Mouse (Mus musculus) embryonic facial prominence, embryonic 14.5 days (tissue): ENCODE measurements around the gene Rflnb. TPM values are rescaled to one million over a fixed set of nuclear protein-coding genes. Genes with fewer than 3 reads are reported as not detected.
"Not testable (repeated sequence)": the region's sequence is repeated elsewhere in the genome, so short reads cannot be mapped to it uniquely, and the experiment has no call there.

Source experiments
- ATAC-seq: fragments of 200-750 bp; cut with Nextera tagmentation; 2 replicates; pipeline ENCODE4 v1.8.0; 2017; ENCODE audit warnings: low read depth, moderate number of reproducible peaks, moderate TSS enrichment
- DNase-seq: peaks from one replicate; pipeline ENCODE4 v3.0.0-alpha.2; 2015; ENCODE audit warnings: low spot score
- H3K27ac ChIP-seq: fragments of 300-500 bp; sonication (generic); replicated peaks from 2 replicates; pipeline ENCODE4 v1.5.1; 2014; ENCODE audit warnings: low read depth, mild to moderate bottlenecking, low read length, moderate library complexity
- H3K27me3 ChIP-seq: fragments of 300-500 bp; sonication (generic); replicated peaks from 2 replicates; pipeline ENCODE4 v1.6.1; 2014; ENCODE audit warnings: low read length; ENCODE audit not compliant: control insufficient read depth, insufficient read depth
- H3K36me3 ChIP-seq: fragments of 300-500 bp; sonication (generic); 2 replicates; pipeline ENCODE4 v1.6.1; 2014; ENCODE audit warnings: low read length, mixed read lengths; ENCODE audit not compliant: control insufficient read depth, insufficient read depth
- H3K4me1 ChIP-seq: fragments of 300-500 bp; sonication (generic); 2 replicates; pipeline ENCODE4 v1.6.1; 2014; ENCODE audit warnings: antibody characterized with exemption, low read length; ENCODE audit not compliant: control insufficient read depth, insufficient read depth
- H3K4me2 ChIP-seq: fragments of 300-500 bp; sonication (generic); 2 replicates; pipeline ENCODE4 v1.6.1; 2014; ENCODE audit warnings: low read depth, mild to moderate bottlenecking, low read length, moderate library complexity, mixed read lengths
- H3K4me3 ChIP-seq: fragments of 300-500 bp; sonication (generic); 2 replicates; pipeline ENCODE4 v1.5.1; 2014; ENCODE audit warnings: low read depth, mild to moderate bottlenecking, low read length
- H3K9ac ChIP-seq: fragments of 300-500 bp; sonication (generic); 2 replicates; pipeline ENCODE4 v1.6.1; 2014; ENCODE audit warnings: low read depth, mild to moderate bottlenecking, low read length, moderate library complexity, mixed read lengths
- H3K9me3 ChIP-seq: fragments of 300-500 bp; sonication (generic); 2 replicates; pipeline ENCODE4 v1.6.1; 2016; ENCODE audit warnings: low read length; ENCODE audit not compliant: control insufficient read depth
- WGBS: fragments of 180-500 bp; shearing (Covaris S2); extraction: QIAGEN DNeasy Blood & Tissue Kit; methylation state at CpG from one replicate; pipeline ENCODE4 v1.1.7; 2014; 5-methylcytosine and 5-hydroxymethylcytosine counted together
- polyA plus RNA-seq: library from polyadenylated mRNA; unstranded; fragments of >200 nt; fragmentation: Nextera tagmentation; extraction: Ambion mirVana; gene quantifications from 2 replicates; pipeline ENCODE4 v1.2.1, GENCODE M21; 2014

The Rflnb gene
- polyA plus RNA-seq, 1 experiment from 2014 or later = 45.6 TPM

DNA sequence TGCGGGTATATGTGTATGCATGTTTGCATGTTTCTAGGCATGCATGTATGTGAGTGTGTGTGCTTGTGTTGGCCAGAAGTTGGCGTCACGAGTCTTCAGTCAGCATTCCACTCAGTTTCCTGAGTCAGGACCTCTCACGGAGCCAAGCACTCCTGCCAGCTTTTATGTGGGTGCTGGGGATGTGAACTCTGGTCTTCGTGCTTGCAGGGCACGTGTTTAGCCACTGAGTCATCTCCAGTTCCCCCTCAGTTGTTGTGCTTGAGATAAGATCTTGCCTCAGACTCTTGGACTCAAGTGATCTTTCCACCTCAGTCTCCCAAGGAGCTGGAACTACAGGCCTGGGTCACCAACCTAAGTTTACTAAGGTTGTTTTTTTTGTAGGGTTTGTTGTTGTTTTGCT lies 18.5 kb downstream of the Rflnb start:
- H3K4me3 ChIP-seq = no peak overlapping the region
- no peaks in the 10 kb centered on the region for H3K27me3 ChIP-seq
- no peak for ATAC-seq
- H3K9me3 ChIP-seq = no peaks in the 10 kb centered on the region
- H3K27ac ChIP-seq = no peak overlapping the region
- DNase-seq = no peak
- H3K9ac ChIP-seq = no peak overlapping the region
- no peaks in the 10 kb centered on the region for H3K36me3 ChIP-seq
- H3K4me1 ChIP-seq = no peaks in the 10 kb centered on the region
- WGBS = 77% methylated on average over 6 of the region's 6 CpGs
- H3K4me2 ChIP-seq = no peak overlapping the region

DNA sequence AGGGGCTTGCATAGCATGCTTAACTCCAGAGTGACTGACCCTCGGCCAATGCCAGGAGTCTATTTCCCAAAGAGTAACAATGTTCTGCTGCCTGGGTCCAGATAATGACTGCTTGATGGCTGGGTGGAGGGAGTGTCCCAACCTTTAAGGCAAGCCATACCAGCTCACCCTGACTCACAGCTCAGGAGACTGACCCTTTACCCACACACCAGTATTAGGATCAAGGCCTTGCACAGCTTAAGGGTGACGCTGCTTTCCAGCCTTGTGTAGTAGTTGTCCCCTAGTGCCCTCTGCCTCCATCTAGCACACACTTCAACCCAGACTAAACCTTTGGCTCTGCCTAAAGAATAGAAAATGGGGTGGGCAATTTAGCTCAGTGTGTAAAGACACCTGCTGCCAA lies 19.4 kb downstream of the Rflnb start:
- Histone ChIP-seq H3K4me1 (no peaks in the 10 kb centered on the region), H3K27me3 (no peaks in the 10 kb centered on the region), H3K9me3 (no peaks in the 10 kb centered on the region), H3K27ac (no peak overlapping the region), H3K9ac (no peak overlapping the region), H3K36me3 (no peaks in the 10 kb centered on the region), H3K4me3 (no peak overlapping the region), H3K4me2 (no peak overlapping the region)
- WGBS = 83% methylated on average over 2 of the region's 2 CpGs
- ATAC-seq = no peak
- DNase-seq = no peak

DNA sequence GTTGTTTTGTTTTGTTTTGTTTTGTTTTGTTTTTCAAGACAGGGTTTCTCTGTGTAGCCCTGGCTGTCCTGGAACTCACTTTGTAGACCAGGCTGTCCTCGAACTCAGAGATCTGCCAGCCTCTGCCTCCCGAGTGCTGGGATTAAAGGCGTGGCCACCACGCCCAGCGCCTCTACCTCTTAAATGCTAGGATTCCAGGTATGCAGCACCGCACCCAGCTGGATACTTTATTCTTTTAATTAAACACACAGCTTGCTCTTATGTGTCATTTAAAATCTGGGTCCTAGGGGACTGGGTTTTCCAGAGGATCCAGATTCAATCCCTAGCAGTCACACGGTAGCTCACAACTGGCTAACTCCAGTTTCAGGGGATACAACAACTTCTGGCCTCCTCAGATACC lies 23.3 kb downstream of the Rflnb start:
- ATAC-seq, H3K9ac ChIP-seq, H3K4me1 ChIP-seq, H3K27ac ChIP-seq, H3K36me3 ChIP-seq, H3K4me2 ChIP-seq, DNase-seq, H3K27me3 ChIP-seq, H3K4me3 ChIP-seq, H3K9me3 ChIP-seq: not testable (repeated sequence)
- 90% methylated on average over 7 of the region's 7 CpGs for WGBS

DNA sequence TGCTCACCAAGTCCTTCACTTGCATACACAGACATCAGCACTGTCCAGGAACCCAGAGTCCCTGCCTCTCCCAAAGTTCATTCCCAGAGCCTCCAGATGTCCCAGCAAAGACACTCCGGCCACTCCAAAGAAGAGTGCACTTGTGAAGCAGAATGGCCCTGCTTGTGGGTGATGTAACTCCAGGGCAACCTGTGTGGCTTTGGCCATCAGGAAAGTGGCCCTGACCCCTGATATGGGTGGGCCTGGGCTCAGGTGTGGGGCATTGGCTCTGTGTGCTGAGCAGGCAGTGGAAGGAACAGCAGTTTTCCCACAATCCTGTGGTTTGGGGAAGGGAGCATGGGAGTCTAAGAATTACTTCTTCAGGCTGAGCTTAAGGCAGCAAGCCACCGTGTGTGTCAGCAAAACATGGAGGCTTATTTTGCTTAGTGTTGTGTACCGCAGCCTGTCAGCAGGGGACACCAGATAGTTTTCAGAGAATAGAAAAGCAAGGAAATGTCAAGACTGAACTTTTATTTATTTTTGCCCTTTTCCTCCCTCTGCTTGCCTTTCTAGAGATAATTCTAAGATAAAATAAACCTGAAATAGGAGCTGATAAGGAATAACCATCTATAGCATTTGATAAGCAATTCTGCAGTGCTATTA lies 26.2 kb downstream of the Rflnb start:
- H3K4me2 ChIP-seq = no peak overlapping the region
- H3K4me1 ChIP-seq = 0 out of 2 replicates have a peak, but pooled peaks cover 4% of the 10 kb centered on the region
- 44% methylated on average over 3 of the region's 3 CpGs for WGBS
- no peak overlapping the region for H3K9ac ChIP-seq
- no peaks in the 10 kb centered on the region for H3K36me3 ChIP-seq
- no peak overlapping the region for H3K4me3 ChIP-seq
- no peaks in the 10 kb centered on the region; the same call in 1 of the 2 replicates for H3K27me3 ChIP-seq
- H3K9me3 ChIP-seq = no peaks in the 10 kb centered on the region
- ATAC-seq (no peak), DNase-seq (peak; percentile 32)
- no peak overlapping the region for H3K27ac ChIP-seq

DNA sequence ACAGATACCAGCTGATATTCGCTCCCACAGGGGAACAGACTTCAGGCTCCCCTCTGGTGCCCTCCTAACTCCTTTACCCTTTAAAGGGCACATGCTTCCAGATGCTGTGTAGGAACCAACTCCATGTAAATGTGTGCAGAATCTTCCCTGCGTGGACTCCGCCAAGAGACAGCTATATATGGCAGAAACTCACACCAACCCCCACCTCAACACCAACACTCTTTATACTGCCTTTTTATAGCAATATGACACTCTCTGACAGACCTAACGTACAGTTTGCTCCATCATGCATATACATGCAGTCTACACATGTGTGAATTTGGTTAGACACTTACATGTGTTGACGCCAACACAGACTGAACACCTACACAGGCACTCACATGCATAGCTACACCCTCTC lies 26.9 kb downstream of the Rflnb start:
- Histone ChIP-seq H3K27me3 (no peaks in the 10 kb centered on the region; the same call in 1 of the 2 replicates), H3K4me1 (0 out of 2 replicates have a peak, but pooled peaks cover 4% of the 10 kb centered on the region), H3K9ac (no peak overlapping the region), H3K4me3 (no peak overlapping the region), H3K9me3 (no peaks in the 10 kb centered on the region), H3K27ac (no peak overlapping the region), H3K4me2 (no peak overlapping the region), H3K36me3 (no peaks in the 10 kb centered on the region)
- ATAC-seq = no peak
- WGBS = 78% methylated on average over 5 of the region's 5 CpGs
- DNase-seq = no peak

DNA sequence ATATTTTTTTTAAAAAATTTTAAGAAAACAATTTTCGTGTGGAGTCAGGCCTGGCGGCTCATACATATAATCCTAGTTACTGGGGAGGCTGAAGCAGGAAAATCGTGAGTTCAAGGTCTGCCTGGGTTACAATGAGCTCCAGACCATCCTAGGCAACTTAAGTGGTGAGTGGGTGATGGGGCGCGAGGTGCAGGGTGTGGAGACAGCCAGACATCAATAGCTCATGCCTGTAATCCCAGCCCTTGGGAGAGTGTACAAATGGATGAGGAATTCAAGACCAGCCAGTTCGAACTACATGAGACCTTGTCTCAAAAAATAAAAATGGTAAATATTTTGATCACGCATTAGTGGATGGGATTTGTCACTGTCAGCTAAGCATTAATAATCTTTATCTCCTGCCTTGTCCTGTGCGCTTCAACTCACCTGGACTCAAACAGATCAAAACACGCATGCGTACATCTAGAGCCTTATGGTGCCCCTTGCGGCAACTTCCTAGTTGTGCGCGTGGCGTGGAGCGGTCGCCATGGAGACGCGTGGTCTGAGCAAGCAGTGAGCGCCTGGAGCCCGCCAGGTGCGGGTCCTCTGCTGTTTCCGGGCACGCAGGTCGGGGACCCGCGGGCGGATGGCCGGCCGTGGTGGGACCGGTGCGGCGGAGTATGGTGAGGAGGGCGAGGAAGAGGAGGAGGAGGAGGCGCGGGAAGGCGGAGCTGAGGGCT lies 28.0 kb downstream of the Rflnb start, which contains the start of gene 1700016K19Rik:
Gene 1700016K19Rik, plus strand, starts transcription at position 473 of the 716 bp plus-strand sequence.
- Histone ChIP-seq H3K9me3 (no peaks in the 10 kb centered on the region), H3K9ac (peak within 1 kb of the TSS; percentile 61), H3K27ac (no peak within 1 kb of the TSS), H3K4me3 (peak within 1 kb of the TSS; percentile 50), H3K4me1 (0 out of 2 replicates have a peak, but pooled peaks cover 4% of the 10 kb centered on the region), H3K4me2 (peak within 1 kb of the TSS; percentile 79), H3K27me3 (no peaks in the 10 kb centered on the region; the same call in 1 of the 2 replicates), H3K36me3 (no peaks in the 10 kb centered on the region)
- DNase-seq = peak; percentile 89
- peak; percentile 90 for ATAC-seq
- WGBS = 11% methylated on average over 34 of the region's 36 CpGs

DNA sequence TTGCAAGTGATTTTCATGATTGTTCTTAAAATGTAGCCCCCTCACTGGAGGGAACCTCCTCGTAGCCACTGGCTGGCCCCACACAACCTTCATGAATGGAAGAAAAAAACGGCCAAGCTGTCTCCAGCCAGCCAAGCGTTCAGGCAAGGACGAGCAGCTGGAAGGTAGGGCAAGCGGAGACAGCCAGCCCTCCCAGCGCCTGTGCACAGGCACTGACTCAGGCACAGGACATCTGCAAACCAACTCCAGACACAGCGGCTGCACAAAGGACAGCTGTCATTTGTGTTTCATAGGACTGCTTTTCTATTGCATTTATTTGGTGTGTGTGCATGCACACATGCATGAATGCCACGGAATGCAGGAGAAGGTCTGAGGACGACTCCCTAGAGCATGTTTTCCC lies 33.2 kb downstream of the Rflnb start:
- no peaks in the 10 kb centered on the region for H3K27me3 ChIP-seq

DNA sequence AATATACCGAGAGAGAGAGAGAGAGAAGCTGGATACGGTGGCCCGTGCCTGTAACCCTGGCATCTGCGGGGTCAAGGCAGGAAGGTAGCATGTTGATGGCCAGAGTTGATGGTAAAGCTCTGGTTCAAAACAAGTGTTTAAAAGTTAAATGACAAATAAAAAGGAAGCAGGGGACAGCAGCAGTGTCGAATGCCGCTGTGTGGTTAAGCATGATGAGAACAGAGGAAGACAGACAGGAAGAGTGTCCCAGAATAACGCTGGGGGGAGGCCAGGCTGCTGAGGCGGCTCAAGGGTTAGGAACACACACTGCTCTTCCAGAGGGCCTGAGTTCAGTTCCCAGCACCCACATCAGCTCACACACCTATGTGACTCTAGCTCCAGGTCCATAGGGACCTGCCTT lies 35.1 kb downstream of the Rflnb start:
- ATAC-seq = no peak
- Histone ChIP-seq H3K4me1 (no peaks in the 10 kb centered on the region), H3K27ac (no peak overlapping the region), H3K4me3 (no peak overlapping the region), H3K9me3 (no peaks in the 10 kb centered on the region), H3K27me3 (no peaks in the 10 kb centered on the region), H3K4me2 (no peak overlapping the region), H3K36me3 (no peaks in the 10 kb centered on the region), H3K9ac (no peak overlapping the region)
- 83% methylated on average over 8 of the region's 8 CpGs for WGBS
- DNase-seq = no peak

More for the DNA sequence above, 33.2 kb downstream of the Rflnb start:
- WGBS = 40% methylated on average over 9 of the region's 9 CpGs
- H3K4me2 ChIP-seq = no peak overlapping the region
- no peaks in the 10 kb centered on the region for H3K9me3 ChIP-seq
- H3K4me1 ChIP-seq = no peaks in the 10 kb centered on the region
- H3K27ac ChIP-seq = no peak overlapping the region
- H3K9ac ChIP-seq = no peak overlapping the region
- ATAC-seq = no peak; the same call in 1 of the 2 replicates
- no peaks in the 10 kb centered on the region for H3K36me3 ChIP-seq
- DNase-seq = peak; percentile 48
- no peak overlapping the region for H3K4me3 ChIP-seq
